Mouse (Mus musculus): ENCODE measurements at regions not wholly inside any gene's neighbourhood (a gene's known extent, or its start where the extent isn't known, plus 50 kb on each side); places are given as distances from the start of the nearest gene placed in this dataset.
A peak's percentile ranks its signal among the peaks of the same experiment; 100 is the strongest.
"Not testable (repeated sequence)": the region's sequence is repeated elsewhere in the genome, so short reads cannot be mapped to it uniquely, and the experiment has no call there.

- DNase-seq (ENCODE audit: low read depth, low spot score): no peak
Observed at GRCm38 (mm10) chr3:39776278-39777039, 754.6 kb upstream of the Intu start.

- DNase-seq (ENCODE audit: low read depth, low spot score): no peak
Observed at GRCm38 (mm10) chr3:39779690-39780218, 751.3 kb upstream of the Intu start.

GRCm38 (mm10) chr3:39780270-39780669 lies 750.8 kb upstream of the Intu start:
- DNase-seq (ENCODE audit: low read depth, low spot score): no peak

GRCm38 (mm10) chr3:39784901-39785300 lies 746.2 kb upstream of the Intu start:
- DNase-seq (ENCODE audit: low read depth, low spot score): no peak

- DNase-seq (ENCODE audit: low read depth, low spot score): no peak
Observed at GRCm38 (mm10) chr3:39809586-39809985, 721.5 kb upstream of the Intu start.

GRCm38 (mm10) chr3:39814814-39815213 lies 716.3 kb upstream of the Intu start:
- DNase-seq (ENCODE audit: low read depth, low spot score): peak; percentile 26

GRCm38 (mm10) chr3:39830488-39831056 lies 700.5 kb upstream of the Intu start:
- no peak for DNase-seq (ENCODE audit: low read depth, low spot score)

GRCm38 (mm10) chr3:39838377-39839145 lies 692.5 kb upstream of the Intu start:
- no peak for DNase-seq (ENCODE audit: low read depth, low spot score)

- DNase-seq (ENCODE audit: low read depth, low spot score): peak; percentile 39
Observed at GRCm38 (mm10) chr3:39840946-39841345, 690.1 kb upstream of the Intu start.

GRCm38 (mm10) chr3:39845123-39845522 lies 686.0 kb upstream of the Intu start:
- no peak for DNase-seq (ENCODE audit: low read depth, low spot score)

- DNase-seq (ENCODE audit: low read depth, low spot score): no peak
Observed at GRCm38 (mm10) chr3:39848829-39849228, 682.3 kb upstream of the Intu start.

GRCm38 (mm10) chr3:39857214-39857839 lies 673.8 kb upstream of the Intu start:
- no peak for DNase-seq (ENCODE audit: low read depth, low spot score)

- DNase-seq (ENCODE audit: low read depth, low spot score): not testable (repeated sequence)
Observed at GRCm38 (mm10) chr3:39876046-39876445, 655.0 kb upstream of the Intu start.

GRCm38 (mm10) chr3:39884370-39884769 lies 646.7 kb upstream of the Intu start:
- no peak for DNase-seq (ENCODE audit: low read depth, low spot score)

GRCm38 (mm10) chr3:39888376-39888775 lies 642.7 kb upstream of the Intu start:
- no peak for DNase-seq (ENCODE audit: low read depth, low spot score)

GRCm38 (mm10) chr3:39889222-39889621 lies 641.9 kb upstream of the Intu start:
- DNase-seq (ENCODE audit: low read depth, low spot score): no peak

GRCm38 (mm10) chr3:39898961-39899360 lies 632.1 kb upstream of the Intu start:
- DNase-seq (ENCODE audit: low read depth, low spot score): no peak

- no peak for DNase-seq (ENCODE audit: low read depth, low spot score)
Observed at GRCm38 (mm10) chr3:39900207-39900606, 630.9 kb upstream of the Intu start.

GRCm38 (mm10) chr3:39904377-39904776 lies 626.7 kb upstream of the Intu start:
- no peak for DNase-seq (ENCODE audit: low read depth, low spot score)

- DNase-seq (ENCODE audit: low read depth, low spot score): peak; percentile 48
Observed at GRCm38 (mm10) chr3:39908676-39909362, 622.3 kb upstream of the Intu start.

- peak; percentile 21 for DNase-seq (ENCODE audit: low read depth, low spot score)
Observed at GRCm38 (mm10) chr3:39909642-39910041, 621.4 kb upstream of the Intu start.
